13 mouse cellular contexts compared by ENCODE assay signal in genomic region chr6:143034503-143034902, GRCm38 (mm10).
"Had no signal": no experiment of that assay in that cellular context is flagged by ENCODE, and none has a peak within 500 bp of the region (broad histone marks: within the 10 kb centered on the region; RNA-seq: fewer than 3 reads in every experiment).

No protein-coding gene starts in this region.

- H3K4me3 ChIP-seq: megakaryocyte, embryonic 14.5 days; midbrain, embryonic 13.5 days; midbrain, embryonic 15.5 days; neural tube, embryonic 12.5 days had no signal

- H3K4me2 ChIP-seq: lung, embryonic 14.5 days; midbrain, embryonic 11.5 days; midbrain, embryonic 13.5 days; midbrain, embryonic 15.5 days; neural tube, embryonic 12.5 days had no signal

- ATAC-seq: midbrain, embryonic 13.5 days; midbrain, embryonic 15.5 days had no signal

- H3K27ac ChIP-seq: macrophage; midbrain, embryonic 13.5 days; midbrain, embryonic 15.5 days; neural tube, embryonic 12.5 days had no signal

- H3K4me1 ChIP-seq: megakaryocyte, embryonic 14.5 days; midbrain, embryonic 13.5 days; midbrain, embryonic 15.5 days; neural tube, embryonic 12.5 days had no signal

- H3K27me3 ChIP-seq: megakaryocyte, embryonic 14.5 days; midbrain, embryonic 13.5 days; midbrain, embryonic 15.5 days; neural tube, embryonic 12.5 days had no signal

- DNase-seq: lung, adult 18-20 months; lung, embryonic 14.5 days; lung, postnatal 14 days; lung, postnatal 36 days; right cerebral cortex, postnatal 14 days; right cerebral cortex, postnatal 4 days; spleen, adult 18-20 months had no signal

- H3K9ac ChIP-seq: lung, embryonic 14.5 days; midbrain, embryonic 13.5 days; midbrain, embryonic 15.5 days; neural tube, embryonic 12.5 days had no signal

- H3K9me3 ChIP-seq: megakaryocyte, embryonic 14.5 days; midbrain, embryonic 13.5 days; midbrain, embryonic 15.5 days; neural tube, embryonic 12.5 days had no signal
